ENCODE assay signal across 23 mouse cellular contexts in the genomic region with DNA sequence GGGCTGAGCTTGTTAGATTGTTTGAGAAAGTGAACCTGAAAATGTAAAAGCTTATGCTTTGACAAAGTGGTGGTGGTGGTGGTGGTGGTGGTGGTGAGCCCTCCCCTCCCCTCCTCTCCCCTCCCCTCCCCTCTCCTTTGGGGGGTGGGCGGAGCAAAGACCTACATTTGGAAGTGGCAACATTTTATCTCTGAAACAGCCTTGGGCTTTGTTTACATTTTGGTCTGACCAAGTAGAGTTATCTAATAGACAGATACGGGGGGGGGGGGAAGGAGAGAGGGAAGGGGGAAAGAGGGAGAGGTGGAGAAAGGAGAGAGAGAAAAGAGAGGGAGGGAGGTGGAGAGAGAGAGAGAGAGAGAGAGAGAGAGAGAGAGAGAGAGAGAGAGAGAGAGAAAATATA. TPM values are rescaled to one million over a fixed set of nuclear protein-coding genes. Genes with fewer than 3 reads are reported as not detected.
DNase-seq lines count a peak whose midpoint lies in the region; ATAC-seq lines count a peak whose summit lies in the region.
"Had no signal": no experiment of that assay in that cellular context is flagged by ENCODE, and none has a peak within 500 bp of the region (broad histone marks: within the 10 kb centered on the region; RNA-seq: fewer than 3 reads in every experiment).

No protein-coding gene starts in this region.

- 15% methylated on average over 2 of the region's 2 CpGs for whole genome bisulfite sequencing in hindbrain, embryonic 10.5 days
- WGBS in hindbrain, embryonic 16.5 days = 34% methylated on average over 1 of the region's 2 CpGs
- WGBS in forebrain, embryonic 12.5 days = 38% methylated on average over 1 of the region's 2 CpGs
- WGBS in forebrain, embryonic 13.5 days = 13% methylated on average over 2 of the region's 2 CpGs
- 9% methylated on average over 1 of the region's 2 CpGs for WGBS in limb, embryonic 10.5 days

- peak overlapping the region; percentile 48 for H3K4me3 ChIP-seq in hindbrain, embryonic 10.5 days
- H3K4me3 ChIP-seq in hindbrain, embryonic 16.5 days (ENCODE audit: low read length) = no peak overlapping the region
- no peak overlapping the region for H3K4me3 ChIP-seq in forebrain, embryonic 12.5 days (replicated peaks)
- H3K4me3 ChIP-seq in forebrain, embryonic 13.5 days = no peak overlapping the region
- H3K4me3 ChIP-seq in limb, embryonic 10.5 days = peak overlapping the region; percentile 53; the same call in 1 of the 2 replicates

- ATAC-seq in hindbrain, embryonic 16.5 days = no peak
- ATAC-seq in forebrain, embryonic 12.5 days (ENCODE audit: low FRiP score) = no peak
- no peak for ATAC-seq in forebrain, embryonic 13.5 days
- ATAC-seq: CD4-positive, CD25-positive, alpha-beta regulatory T cell, adult 4 months; lung, postnatal 0 days had no signal

- H3K27me3 ChIP-seq in hindbrain, embryonic 10.5 days (ENCODE audit: insufficient read depth, poor library complexity, severe bottlenecking) = peaks cover 37% of the 10 kb centered on the region
- H3K27me3 ChIP-seq in hindbrain, embryonic 16.5 days (replicated peaks; ENCODE audit: control insufficient read depth, insufficient read depth, low read length) = no peaks in the 10 kb centered on the region
- peaks cover 29% of the 10 kb centered on the region for H3K27me3 ChIP-seq in forebrain, embryonic 12.5 days
- peaks cover 10% of the 10 kb centered on the region for H3K27me3 ChIP-seq in forebrain, embryonic 13.5 days
- peaks cover 34% of the 10 kb centered on the region for H3K27me3 ChIP-seq in limb, embryonic 10.5 days (ENCODE audit: low read depth, poor library complexity, severe bottlenecking)

- no peaks in the 10 kb centered on the region for H3K36me3 ChIP-seq in hindbrain, embryonic 10.5 days
- no peaks in the 10 kb centered on the region for H3K36me3 ChIP-seq in hindbrain, embryonic 16.5 days (ENCODE audit: control insufficient read depth, insufficient read depth, low read length)
- H3K36me3 ChIP-seq in forebrain, embryonic 12.5 days (replicated peaks) = no peaks in the 10 kb centered on the region
- H3K36me3 ChIP-seq in forebrain, embryonic 13.5 days (ENCODE audit: poor library complexity, severe bottlenecking) = no peaks in the 10 kb centered on the region
- H3K36me3 ChIP-seq in limb, embryonic 10.5 days = no peaks in the 10 kb centered on the region
- H3K36me3 ChIP-seq: liver, embryonic 13.5 days had no signal

- no peak overlapping the region for H3K9ac ChIP-seq in hindbrain, embryonic 16.5 days (ENCODE audit: low read depth, low read length)
- no peak overlapping the region; the same call in 1 of the 2 replicates for H3K9ac ChIP-seq in forebrain, embryonic 12.5 days
- no peak overlapping the region for H3K9ac ChIP-seq in forebrain, embryonic 13.5 days
- H3K9ac ChIP-seq: liver, embryonic 13.5 days had no signal

- H3K27ac ChIP-seq in hindbrain, embryonic 10.5 days = peak overlapping the region; percentile 81
- H3K27ac ChIP-seq in hindbrain, embryonic 16.5 days (ENCODE audit: low read depth, low read length) = no peak overlapping the region
- peak overlapping the region; percentile 87 for H3K27ac ChIP-seq in forebrain, embryonic 12.5 days
- peak overlapping the region; percentile 83 for H3K27ac ChIP-seq in forebrain, embryonic 13.5 days
- H3K27ac ChIP-seq in limb, embryonic 10.5 days = no peak overlapping the region; the same call in 1 of the 2 replicates
- H3K27ac ChIP-seq: liver, embryonic 13.5 days had no signal

- DNase-seq in hindbrain, embryonic 10.5 days (ENCODE audit: low spot score) = no peak
- no peak for DNase-seq in limb, embryonic 10.5 days (ENCODE audit: low spot score)
- DNase-seq in urinary bladder, adult 18-20 months (ENCODE audit: low spot score in 2 of 2) = no peak
- DNase-seq in left cerebral cortex, postnatal 14 days (ENCODE audit: low spot score in 2 of 2) = no peak
- DNase-seq in left cerebral cortex, adult 18-20 months (ENCODE audit: low spot score in 2 of 2) = no peak
- DNase-seq: cerebellum, adult 9-11 months; gastrocnemius, postnatal 36 days; kidney, adult 11 months; kidney, postnatal 10 days; layer of hippocampus, adult 9-11 months; liver, embryonic 13.5 days; spleen, adult 18-20 months; thymus, postnatal 25 days had no signal

- H3K4me2 ChIP-seq in hindbrain, embryonic 16.5 days (ENCODE audit: low read length) = no peak overlapping the region
- H3K4me2 ChIP-seq in forebrain, embryonic 12.5 days = peak overlapping the region; percentile 60; the same call in 1 of the 2 replicates
- peak overlapping the region; percentile 61; the same call in 1 of the 2 replicates for H3K4me2 ChIP-seq in forebrain, embryonic 13.5 days

- no peaks in the 10 kb centered on the region for H3K9me3 ChIP-seq in hindbrain, embryonic 10.5 days
- no peaks in the 10 kb centered on the region for H3K9me3 ChIP-seq in hindbrain, embryonic 16.5 days (ENCODE audit: control insufficient read depth, low read length)
- H3K9me3 ChIP-seq in forebrain, embryonic 12.5 days = no peaks in the 10 kb centered on the region
- H3K9me3 ChIP-seq in forebrain, embryonic 13.5 days (replicated peaks) = no peaks in the 10 kb centered on the region
- H3K9me3 ChIP-seq in limb, embryonic 10.5 days (replicated peaks) = no peaks in the 10 kb centered on the region
- H3K9me3 ChIP-seq: liver, embryonic 13.5 days; megakaryocyte, embryonic 14.5 days had no signal

- intact Hi-C loops in left cerebral cortex, postnatal 14 days (cut with DNase I) = no loop called here

- peaks cover 60% of the 10 kb centered on the region for H3K4me1 ChIP-seq in hindbrain, embryonic 10.5 days (replicated peaks)
- H3K4me1 ChIP-seq in hindbrain, embryonic 16.5 days (ENCODE audit: control insufficient read depth, insufficient read depth, low read depth, low read length) = peaks cover 2% of the 10 kb centered on the region; the same call in 1 of the 2 replicates
- peaks cover 47% of the 10 kb centered on the region for H3K4me1 ChIP-seq in forebrain, embryonic 12.5 days
- H3K4me1 ChIP-seq in forebrain, embryonic 13.5 days = peaks cover 42% of the 10 kb centered on the region
- H3K4me1 ChIP-seq in limb, embryonic 10.5 days = peaks cover 44% of the 10 kb centered on the region
- H3K4me1 ChIP-seq: liver, embryonic 13.5 days had no signal

RNA-seq across cellular contexts. Expression of a gene that starts 12.8 kb away (rescaled TPM):
- polyA plus RNA-seq in hindbrain, embryonic 10.5 days (2016; fragmentation: Nextera tagmentation; extraction: Ambion mirVana) = 64.1 and 152 TPM in 2 replicates
- polyA plus RNA-seq in hindbrain, embryonic 16.5 days (2015; fragmentation: Nextera tagmentation; extraction: Ambion mirVana) = 25.6 and 32.3 TPM in 2 replicates
- polyA plus RNA-seq in forebrain, embryonic 12.5 days (2016; fragmentation: Nextera tagmentation; extraction: Ambion mirVana) = 56.4 and 59.5 TPM in 2 replicates
- 34.4 and 44.4 TPM in 2 replicates for polyA plus RNA-seq in forebrain, embryonic 13.5 days (2015; fragmentation: Nextera tagmentation; extraction: Ambion mirVana)
- 0.13 and 0.14 TPM in 2 replicates for polyA plus RNA-seq in limb, embryonic 10.5 days (2016; fragmentation: Nextera tagmentation; extraction: Ambion mirVana)
- total RNA-seq in left cerebral cortex, postnatal 14 days (2021) = under 1 TPM; 0.22 to 0.51 TPM
- total RNA-seq in left cerebral cortex, adult 18-20 months (2021) = under 1 TPM; 0.16 to 0.40 TPM
- total RNA-seq: adrenal gland, adult 2 months; gastrocnemius, postnatal 36 days; heart, postnatal 10 days; MEL; neutrophil, adult 5-6 weeks had no signal
- polyA plus RNA-seq: adrenal gland, adult 2 months; CD4-positive, CD25-positive, alpha-beta regulatory T cell, adult 4 months; lung, postnatal 0 days had no signal

Comparison
In these comparisons a context has a peak if more than half of its experiments do, and no peak if none do; other contexts are left out.
1. H3K27ac ChIP-seq: peak in hindbrain, embryonic 10.5 days (single experiment), forebrain, embryonic 12.5 days (single experiment) and forebrain, embryonic 13.5 days (single experiment); none in hindbrain, embryonic 16.5 days (single experiment) and limb, embryonic 10.5 days (single experiment).
2. H3K4me3 ChIP-seq: peak in hindbrain, embryonic 10.5 days (single experiment) and limb, embryonic 10.5 days (single experiment); none in hindbrain, embryonic 16.5 days (single experiment), forebrain, embryonic 12.5 days (single experiment) and forebrain, embryonic 13.5 days (single experiment).
3. RNA of a gene that starts 12.8 kb away (polyA plus RNA-seq): 64.1 to 152 TPM in hindbrain, embryonic 10.5 days, 56.4 to 59.5 TPM in forebrain, embryonic 12.5 days, 34.4 to 44.4 TPM in forebrain, embryonic 13.5 days and 25.6 to 32.3 TPM in hindbrain, embryonic 16.5 days; 0.13 to 0.14 TPM in limb, embryonic 10.5 days; every median in the first group is over 10 times any median in the second.